Mouse (Mus musculus) G1E-ER4 (cell line): ENCODE results near the gene Zfp157. TPM values are rescaled to one million over a fixed set of nuclear protein-coding genes. Genes with fewer than 3 reads are reported as not detected.

Experiments used
- GATA1 ChIP-seq: IDR thresholded peaks from one replicate; pipeline ENCODE4 v1.8.0; 2012; ENCODE audit warnings: low read length, inconsistent platforms
- polyA plus RNA-seq: library from polyadenylated mRNA; stranded (reverse); fragments of >175 nt; gene quantifications from 2 replicates; pipeline ENCODE4 v1.2.3, GENCODE M21; 2012

The Zfp157 gene
- polyA plus RNA-seq: 0.38 and 2.2 TPM in 2 replicates

- no peak for TF ChIP-seq GATA1
Measured at GRCm38 (mm10) chr5:138441286-138442194, at the start of gene Zfp157. Gene Zfp157 (plus strand): TSS chr5:138441468.

- no peak for TF ChIP-seq GATA1
Measured at GRCm38 (mm10) chr5:138397795-138398337, 43.4 kb upstream of the Zfp157 start.

- TF ChIP-seq GATA1: no peak
Measured at GRCm38 (mm10) chr5:138458371-138458770, 17.1 kb downstream of the Zfp157 start.

GRCm38 (mm10) chr5:138459107-138459506 is 17.8 kb downstream of the Zfp157 start:
- no peak for TF ChIP-seq GATA1

GRCm38 (mm10) chr5:138473601-138474000 is 32.3 kb downstream of the Zfp157 start:
- TF ChIP-seq GATA1: no peak

Other genes with a start within 250 kb of the Zfp157 start
- 4.8 and 6.3 TPM in 2 replicates for gene Mblac1, start 247.2 kb upstream of the Zfp157 start, polyA plus RNA-seq
- gene Nxpe5, start 215.6 kb upstream of the Zfp157 start, polyA plus RNA-seq: not detected in 2 replicates
- 58.4 and 59.8 TPM in 2 replicates for gene Lamtor4, start 186.0 kb upstream of the Zfp157 start, polyA plus RNA-seq
- gene BC037034, start 177.4 kb upstream of the Zfp157 start, polyA plus RNA-seq: 108 and 142 TPM in 2 replicates
- gene Gal3st4, start 168.6 kb upstream of the Zfp157 start, polyA plus RNA-seq: not detected in 2 replicates
- gene Gm43720, start 161.5 kb upstream of the Zfp157 start, polyA plus RNA-seq: not detected in 2 replicates
- not detected in 2 replicates for gene Gpc2, start 161.5 kb upstream of the Zfp157 start, polyA plus RNA-seq
- gene Stag3, start 161.2 kb upstream of the Zfp157 start, polyA plus RNA-seq: not detected in 2 replicates
- not detected in 2 replicates for gene Pvrig, start 99.5 kb upstream of the Zfp157 start, polyA plus RNA-seq
- gene 1700123K08Rik, start 123.2 kb downstream of the Zfp157 start, polyA plus RNA-seq: not detected in 2 replicates
- 0.73 and 0.91 TPM in 2 replicates for gene Zfp68, start 178.3 kb downstream of the Zfp157 start, polyA plus RNA-seq
- 0.36 and 0.68 TPM in 2 replicates for gene A430033K04Rik, start 181.4 kb downstream of the Zfp157 start, polyA plus RNA-seq